ENCODE assay signal across 22 mouse cellular contexts in genomic region chr17:73918138-73918537, GRCm38 (mm10). TPM values are rescaled to one million over a fixed set of nuclear protein-coding genes. Genes with fewer than 3 reads are reported as not detected.
DNase-seq lines count a peak whose midpoint lies in the region; ATAC-seq and TF ChIP-seq lines count a peak whose summit lies in the region.
"Had no signal": no experiment of that assay in that cellular context is flagged by ENCODE, and none has a peak within 500 bp of the region (broad histone marks: within the 10 kb centered on the region; RNA-seq: fewer than 3 reads in every experiment).

No protein-coding gene starts in this region.

- H3K9ac ChIP-seq in heart, adult 2 months (ENCODE audit: low read depth, low read length): no peak overlapping the region
- H3K9ac ChIP-seq in limb, embryonic 14.5 days (ENCODE audit: low read depth, low read length, severe bottlenecking): no peak overlapping the region
- no peak overlapping the region for H3K9ac ChIP-seq in forebrain, embryonic 11.5 days (ENCODE audit: low read length)
- H3K9ac ChIP-seq: embryonic facial prominence, embryonic 12.5 days; embryonic facial prominence, embryonic 15.5 days; forebrain, embryonic 13.5 days; forebrain, embryonic 15.5 days; forebrain, postnatal 0 days had no signal

- no peak overlapping the region for H3K27ac ChIP-seq in heart, adult 2 months
- no peak overlapping the region for H3K27ac ChIP-seq in limb, embryonic 14.5 days (replicated peaks; ENCODE audit: low read depth, low read length)
- H3K27ac ChIP-seq in forebrain, embryonic 11.5 days (ENCODE audit: low read depth, low read length): no peak overlapping the region
- H3K27ac ChIP-seq: embryonic facial prominence, embryonic 12.5 days; embryonic facial prominence, embryonic 15.5 days; forebrain, embryonic 10.5 days; forebrain, embryonic 13.5 days; forebrain, embryonic 15.5 days had no signal

- H3K36me3 ChIP-seq in heart, adult 2 months (ENCODE audit: control insufficient read depth, insufficient read depth, low read length): peaks cover 5% of the 10 kb centered on the region
- no peaks in the 10 kb centered on the region for H3K36me3 ChIP-seq in limb, embryonic 14.5 days (ENCODE audit: control insufficient read depth, insufficient read depth, low read length)
- no peaks in the 10 kb centered on the region for H3K36me3 ChIP-seq in myocyte (ENCODE audit: control insufficient read depth, insufficient read depth)
- no peaks in the 10 kb centered on the region for H3K36me3 ChIP-seq in forebrain, embryonic 11.5 days (ENCODE audit: control insufficient read depth, insufficient read depth, low read length)
- H3K36me3 ChIP-seq: embryonic facial prominence, embryonic 12.5 days; embryonic facial prominence, embryonic 15.5 days; forebrain, embryonic 10.5 days; forebrain, embryonic 15.5 days had no signal

- intact Hi-C loops in heart, adult 2 months (cut with DNase I): no loop called here

- 0 out of 2 replicates have a peak, but pooled peaks cover 2% of the 10 kb centered on the region for H3K27me3 ChIP-seq in heart, adult 2 months (ENCODE audit: control insufficient read depth, insufficient read depth, low read length)
- no peaks in the 10 kb centered on the region for H3K27me3 ChIP-seq in limb, embryonic 14.5 days (ENCODE audit: control insufficient read depth, insufficient read depth, low read length)
- no peaks in the 10 kb centered on the region for H3K27me3 ChIP-seq in myocyte (ENCODE audit: control insufficient read depth, insufficient read depth, insufficient read length)
- H3K27me3 ChIP-seq in forebrain, embryonic 11.5 days (ENCODE audit: control insufficient read depth, insufficient read depth, low read length): no peaks in the 10 kb centered on the region
- H3K27me3 ChIP-seq: embryonic facial prominence, embryonic 12.5 days; embryonic facial prominence, embryonic 15.5 days; forebrain, embryonic 13.5 days; forebrain, embryonic 15.5 days had no signal

- peak; percentile 70 for ATAC-seq in limb, embryonic 14.5 days (ENCODE audit: low FRiP score, low read depth)
- ATAC-seq in forebrain, embryonic 11.5 days (replicated peaks; ENCODE audit: low FRiP score): no peak
- ATAC-seq: forebrain, embryonic 13.5 days; forebrain, postnatal 0 days had no signal

- no peaks in the 10 kb centered on the region for H3K79me2 ChIP-seq in heart, adult 2 months (replicated peaks; ENCODE audit: control insufficient read depth, insufficient read depth, low read length)
- H3K79me2 ChIP-seq in myocyte (ENCODE audit: control insufficient read depth, insufficient read depth): no peaks in the 10 kb centered on the region

- WGBS in heart, adult 2 months: 85% methylated on average over 3 of the region's 3 CpGs
- WGBS in limb, embryonic 14.5 days: 75% methylated on average over 3 of the region's 3 CpGs
- 96% methylated on average over 3 of the region's 3 CpGs for WGBS in forebrain, embryonic 11.5 days

- H3K4me1 ChIP-seq in heart, adult 2 months (ENCODE audit: control insufficient read depth, insufficient read depth, low read length): peaks cover 3% of the 10 kb centered on the region
- H3K4me1 ChIP-seq in limb, embryonic 14.5 days (ENCODE audit: control insufficient read depth, insufficient read depth, low read length): no peaks in the 10 kb centered on the region
- H3K4me1 ChIP-seq in forebrain, embryonic 11.5 days (replicated peaks; ENCODE audit: control insufficient read depth, insufficient read depth, low read length): no peaks in the 10 kb centered on the region
- H3K4me1 ChIP-seq: embryonic facial prominence, embryonic 12.5 days; embryonic facial prominence, embryonic 15.5 days; forebrain, embryonic 10.5 days; forebrain, embryonic 15.5 days had no signal

- DNase-seq in heart, adult 11 months: peak; percentile 80
- DNase-seq in heart, adult 2 months: no peak
- DNase-seq in limb, embryonic 14.5 days (ENCODE audit: low spot score): no peak
- no peak for DNase-seq in forebrain, embryonic 11.5 days (ENCODE audit: low spot score)
- DNase-seq: adrenal gland, adult 2 months; adrenal gland, postnatal 10 days; adrenal gland, postnatal 25 days; cerebellum, adult 11 months; cerebellum, adult 18-20 months; cerebellum, adult 8-10 months; cerebellum, adult 9-11 months; cerebellum, postnatal 14 days; cerebellum, postnatal 36 days; embryo, embryonic 11 days; forebrain, postnatal 0 days had no signal

- TF ChIP-seq POLR2A in heart, adult 2 months (IDR thresholded peaks at IDR 0.05; ENCODE audit: insufficient read depth, low read depth, low read length): no peak
- TF ChIP-seq POLR2A in limb, embryonic 14.5 days (IDR thresholded peaks at IDR 0.05; ENCODE audit: borderline replicate concordance, extremely low read depth, insufficient read depth, insufficient read length): no peak
- TF ChIP-seq POLR2A in myocyte (IDR thresholded peaks at IDR 0.05; ENCODE audit: insufficient read length, low read depth): no peak

- TF ChIP-seq CTCF in heart, adult 2 months (IDR thresholded peaks at IDR 0.05): no peak

- no peak for TF ChIP-seq EP300 in heart, adult 2 months (IDR thresholded peaks at IDR 0.05; ENCODE audit: insufficient read depth, low read depth, low read length)

- H3K9me3 ChIP-seq in limb, embryonic 14.5 days (ENCODE audit: control insufficient read depth, low read length): no peaks in the 10 kb centered on the region
- H3K9me3 ChIP-seq in forebrain, embryonic 11.5 days (ENCODE audit: control insufficient read depth, low read length): no peaks in the 10 kb centered on the region
- H3K9me3 ChIP-seq: embryonic facial prominence, embryonic 12.5 days; embryonic facial prominence, embryonic 15.5 days; forebrain, embryonic 10.5 days; forebrain, embryonic 13.5 days; forebrain, embryonic 15.5 days had no signal

- no peak overlapping the region for H3K4me2 ChIP-seq in limb, embryonic 14.5 days (replicated peaks; ENCODE audit: low read depth, low read length, severe bottlenecking)
- H3K4me2 ChIP-seq in myocyte (ENCODE audit: low read depth): no peak overlapping the region
- no peak overlapping the region for H3K4me2 ChIP-seq in forebrain, embryonic 11.5 days (ENCODE audit: low read depth, low read length, severe bottlenecking)
- H3K4me2 ChIP-seq: embryonic facial prominence, embryonic 12.5 days; embryonic facial prominence, embryonic 15.5 days; forebrain, embryonic 13.5 days; forebrain, embryonic 15.5 days had no signal

- no peak overlapping the region for H3K4me3 ChIP-seq in heart, adult 2 months
- H3K4me3 ChIP-seq in limb, embryonic 14.5 days (replicated peaks; ENCODE audit: low read length): no peak overlapping the region
- no peak overlapping the region for H3K4me3 ChIP-seq in myocyte
- no peak overlapping the region for H3K4me3 ChIP-seq in forebrain, embryonic 11.5 days (ENCODE audit: low read depth, low read length)
- H3K4me3 ChIP-seq: embryonic facial prominence, embryonic 12.5 days; embryonic facial prominence, embryonic 15.5 days; erythroblast, embryonic 14.5 days; forebrain, embryonic 10.5 days; forebrain, embryonic 13.5 days; forebrain, embryonic 15.5 days had no signal

- H3ac ChIP-seq in myocyte (ENCODE audit: control insufficient read depth, insufficient read length): no peak overlapping the region

TF ChIP-seq in myocyte, 11 proteins besides CTCF, POLR2A, EP300 and RAD21:
- TF ChIP-seq MAX (IDR thresholded peaks at IDR 0.05; ENCODE audit: low read depth) (no peak), MYOD1 (IDR thresholded peaks at IDR 0.05; ENCODE audit: control insufficient read depth in 1 of 3, insufficient read length in 2 of 3, low read depth in 2 of 3) (peak in 2 of 3 experiments; percentile 65 to 82), SRF (IDR thresholded peaks at IDR 0.05; ENCODE audit: control insufficient read depth, insufficient read length, low read depth) (no peak), TCF3 (IDR thresholded peaks at IDR 0.05; ENCODE audit: insufficient read length, low read depth) (no peak), MYOG (IDR thresholded peaks at IDR 0.05; ENCODE audit: control insufficient read depth in 1 of 3, insufficient read depth in 1 of 3, insufficient read length in 2 of 3, low read depth in 2 of 3) (peak in 2 of 3 experiments; percentile 61 to 75)

RNA-seq across cellular contexts. Expression of gene Xdh, which starts 31.9 kb away (rescaled TPM):
- 100 to 1,000 TPM; 134 to 187 TPM for total RNA-seq in heart, adult 2 months (2021)
- 51.7 and 59.3 TPM in 2 replicates for polyA plus RNA-seq in heart, adult 2 months (2012; rRNA removed)
- 0.72 and 1.5 TPM in 2 replicates for polyA plus RNA-seq in limb, embryonic 14.5 days (2012; rRNA removed)
- polyA plus RNA-seq in limb, embryonic 14.5 days (2014; fragmentation: Nextera tagmentation; extraction: Ambion mirVana): 1.1 and 1.5 TPM in 2 replicates
- 0.55 TPM for polyA plus RNA-seq in myocyte (2012; fragmentation: generic; extraction: Trizol)
- polyA plus RNA-seq in forebrain, embryonic 11.5 days (2014; fragmentation: Nextera tagmentation; extraction: Ambion mirVana): 0.11 and 0.21 TPM in 2 replicates

Comparison
In these comparisons a context has a peak if more than half of its experiments do, and no peak if none do; other contexts are left out.
1. RNA of gene Xdh, which starts 31.9 kb away (polyA plus RNA-seq): 51.7 to 59.3 TPM in heart, adult 2 months; 0.72 to 1.5 TPM in limb, embryonic 14.5 days, 0.55 TPM in myocyte (single experiment) and 0.11 to 0.21 TPM in forebrain, embryonic 11.5 days; every median in the first group is over 10 times any median in the second.